Mouse (Mus musculus): ENCODE results near the gene Snx20. TPM values are rescaled to one million over a fixed set of nuclear protein-coding genes. Genes with fewer than 3 reads are reported as not detected.
A peak's percentile ranks its signal among the peaks of the same experiment; 100 is the strongest.
"Not testable (repeated sequence)": the region's sequence is repeated elsewhere in the genome, so short reads cannot be mapped to it uniquely, and the experiment has no call there.

Gene Snx20
- total RNA-seq (2021) = 1 to 10 TPM; 1.6 to 1.7 TPM

DNA sequence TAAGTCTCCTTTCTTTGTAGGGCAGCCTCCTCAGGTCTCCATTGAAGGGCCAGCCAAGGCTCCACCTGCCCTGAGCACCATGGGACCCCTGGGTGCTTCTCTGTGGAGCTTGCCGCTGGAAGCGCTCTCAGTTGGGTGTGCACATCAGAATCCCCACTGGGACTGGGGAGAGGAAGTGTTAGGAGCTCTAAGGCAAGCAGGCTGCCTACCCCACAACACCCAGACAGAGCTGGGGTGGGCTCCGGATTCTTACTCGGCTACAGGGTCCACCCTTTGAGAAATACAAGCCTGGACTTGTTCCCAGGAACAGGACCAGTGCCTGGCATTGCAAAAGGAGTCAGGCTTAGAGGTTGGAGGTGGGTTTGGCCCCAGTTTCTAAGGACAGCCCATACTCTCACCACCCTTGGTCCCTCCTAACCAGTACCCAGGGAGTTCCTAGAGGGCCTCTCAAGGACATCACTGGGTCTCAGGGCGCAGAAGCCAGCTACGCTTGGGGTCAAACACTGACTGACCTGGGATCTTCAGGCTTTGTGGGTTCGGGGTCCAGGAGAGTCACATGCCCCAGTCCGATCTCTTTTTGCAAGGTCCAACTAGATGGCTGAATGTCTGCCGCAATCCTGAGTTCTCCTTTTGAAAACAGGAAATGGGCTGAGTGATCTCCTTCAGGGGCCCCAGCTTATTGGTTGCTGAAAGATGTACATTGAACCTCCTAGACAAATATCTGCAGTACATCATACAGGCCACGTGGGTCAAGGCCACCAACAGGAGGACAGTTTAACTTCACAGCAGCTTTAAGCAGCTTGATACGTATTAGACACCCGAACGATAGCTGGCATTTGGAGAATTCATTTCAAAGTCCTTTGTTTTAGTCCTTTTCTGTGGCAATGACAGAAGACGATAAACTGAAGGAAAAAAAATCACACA is at the start of gene Snx20:
Gene Snx20, minus strand, starts transcription at position 655 of the 924 bp plus-strand sequence.
- intact Hi-C loops (cut with DNase I) = no loop called here
- DNase-seq (ENCODE audit: low spot score in 2 of 2) = no peak

DNA sequence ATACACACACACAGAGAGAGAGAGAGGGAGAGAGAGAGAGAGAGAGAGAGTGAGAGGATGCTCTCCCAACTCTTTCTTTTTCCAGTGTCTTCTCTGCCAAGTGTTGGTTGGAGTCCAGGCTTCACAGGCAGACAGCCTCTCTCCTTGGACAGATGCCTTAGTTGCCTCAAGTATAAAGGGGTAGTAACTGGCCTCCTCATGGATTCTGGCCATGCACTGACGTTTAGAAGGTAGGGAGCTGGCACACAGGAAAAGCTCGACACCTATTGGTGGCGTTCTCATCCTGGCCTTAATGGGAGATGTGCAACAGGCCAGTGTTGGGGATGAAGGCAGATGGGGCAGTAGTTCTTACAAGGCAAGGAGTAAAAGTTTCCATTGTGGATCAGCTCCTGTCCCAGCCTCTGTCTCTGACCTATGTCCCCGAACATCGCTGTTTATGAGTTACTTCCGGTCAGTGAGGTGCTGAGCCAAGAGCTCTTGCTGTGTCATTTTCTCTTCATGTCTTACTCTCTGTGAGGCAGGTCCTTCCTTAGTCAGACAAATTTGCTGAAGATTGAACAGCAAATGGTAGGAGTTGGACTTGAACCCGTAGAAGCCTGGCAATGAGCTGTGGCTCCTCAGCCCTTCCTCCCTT is 47.8 kb upstream of the Snx20 start:
- intact Hi-C loops (cut with DNase I) = no loop called here
- no peak for DNase-seq (ENCODE audit: low spot score in 2 of 2)

DNA sequence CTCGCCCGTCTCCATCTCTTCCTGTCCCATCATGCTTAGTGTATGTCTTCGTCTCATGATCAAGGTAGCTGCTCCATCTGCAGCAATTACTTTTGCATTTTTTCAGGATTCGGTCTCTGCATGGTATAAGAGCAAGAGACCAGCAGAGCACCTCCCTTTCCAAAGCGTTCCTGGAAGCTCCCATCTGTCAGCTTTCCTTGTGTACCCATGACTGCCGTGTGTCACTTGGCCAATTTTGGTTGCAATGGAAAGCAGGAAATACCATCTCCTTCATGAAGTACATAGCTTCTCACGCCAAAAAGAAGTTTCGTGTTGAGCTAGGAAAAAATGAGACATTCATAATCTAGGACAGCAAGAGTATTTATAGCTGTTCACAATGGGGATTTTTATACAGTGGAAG is 45.1 kb upstream of the Snx20 start:
- peak in 1 of 2 experiments; percentile 34 for DNase-seq (ENCODE audit: low spot score in 2 of 2)
- intact Hi-C loops (cut with DNase I) = no loop called here

DNA sequence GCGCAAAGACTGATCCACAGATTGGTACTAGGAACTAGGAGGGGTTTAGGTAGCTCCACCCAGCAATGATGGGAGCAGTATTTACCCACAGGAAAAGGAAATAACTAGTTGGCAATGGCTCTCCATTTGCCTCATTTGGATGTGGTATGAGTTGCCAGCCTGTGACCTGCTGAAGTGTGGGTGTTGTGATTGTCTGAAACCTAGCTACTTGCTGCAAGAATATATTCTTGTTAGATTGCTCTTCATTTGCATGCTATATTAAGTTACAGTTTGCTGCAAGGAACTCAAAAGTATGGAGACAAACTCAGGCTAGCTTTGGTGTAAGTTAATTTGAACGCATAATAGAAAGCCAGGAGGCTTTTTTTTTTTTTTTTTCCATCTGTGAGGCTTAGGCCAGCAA is 44.6 kb upstream of the Snx20 start:
- intact Hi-C loops (cut with DNase I) = no loop called here
- DNase-seq (ENCODE audit: low spot score in 2 of 2) = no peak

DNA sequence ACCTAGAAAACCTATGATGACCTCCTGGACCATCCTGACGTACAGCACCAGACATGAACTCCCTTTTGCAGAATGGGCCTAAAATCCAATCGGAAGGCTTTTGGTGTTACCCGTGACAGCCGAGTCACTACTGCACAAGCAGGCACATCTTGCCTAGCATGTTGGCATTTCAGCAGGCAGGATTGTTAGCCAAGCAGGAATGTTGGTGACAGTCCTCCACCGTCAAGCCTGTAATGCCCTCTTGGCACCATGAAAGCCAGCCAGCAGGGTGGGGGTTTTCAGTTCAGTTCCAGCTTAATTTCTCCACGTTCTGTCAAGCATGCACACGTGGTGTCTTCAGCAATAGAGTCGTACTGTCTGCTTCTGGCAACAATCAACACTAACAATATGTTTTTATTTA is 41.1 kb upstream of the Snx20 start:
- intact Hi-C loops (cut with DNase I) = no loop called here
- DNase-seq (ENCODE audit: low spot score in 2 of 2) = no peak

DNA sequence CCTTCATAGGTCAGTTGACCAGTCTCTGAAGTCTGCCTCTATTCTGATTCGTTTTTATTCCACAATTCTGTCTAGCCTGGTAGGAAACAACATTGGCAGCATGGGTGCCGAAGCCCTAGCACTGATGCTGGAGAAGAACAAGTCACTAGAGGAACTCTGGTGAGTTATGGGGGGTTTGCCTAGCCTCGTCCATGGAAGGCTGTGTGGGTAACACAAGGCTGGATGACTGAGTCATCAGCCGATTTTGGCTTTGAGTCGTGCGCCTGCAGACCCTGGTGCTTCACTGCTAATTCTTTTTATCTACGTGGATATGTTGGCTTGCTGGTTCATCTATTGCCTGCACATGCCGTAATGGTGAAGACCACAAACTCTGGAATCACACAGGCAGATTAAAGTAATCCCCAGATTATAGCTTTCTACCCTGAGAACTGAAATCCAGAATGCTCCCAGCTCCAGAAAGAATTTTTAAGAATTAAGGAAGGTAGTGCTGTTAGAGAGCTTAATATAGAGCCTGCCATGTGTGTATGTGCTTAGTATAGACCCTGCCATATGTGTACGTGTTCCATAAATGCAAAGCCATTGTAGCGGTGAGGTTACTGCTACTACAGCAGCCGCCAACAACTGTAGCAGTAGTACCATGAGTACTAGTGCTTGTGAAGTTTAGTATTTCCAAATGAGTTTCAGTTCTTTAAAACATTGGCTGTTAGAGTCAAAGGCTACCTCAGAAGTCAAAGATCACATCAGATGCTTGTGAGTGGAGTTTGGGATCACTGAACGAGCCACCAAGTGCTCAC is 39.6 kb upstream of the Snx20 start:
- DNase-seq (ENCODE audit: low spot score in 2 of 2) = no peak
- intact Hi-C loops (cut with DNase I) = no loop called here

DNA sequence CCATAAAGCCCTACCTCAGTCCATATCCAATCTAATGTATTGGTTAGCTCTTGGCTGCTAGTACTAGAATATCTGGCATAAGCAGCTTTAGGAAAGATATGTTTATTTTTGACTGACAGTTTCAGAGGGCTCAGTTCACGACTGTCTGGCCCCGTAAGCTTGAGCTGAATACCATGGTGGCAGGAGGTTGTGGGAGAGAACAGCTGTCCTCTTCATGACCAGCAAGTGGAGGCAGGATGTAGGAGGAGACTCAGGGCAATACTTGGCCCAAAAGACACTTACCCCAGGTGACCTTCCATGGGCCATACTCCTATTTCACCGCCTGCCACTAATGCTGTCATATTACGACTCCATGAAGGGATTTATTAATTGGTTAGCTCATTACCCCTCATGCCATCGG is 37.9 kb upstream of the Snx20 start:
- intact Hi-C loops (cut with DNase I) = no loop called here
- no peak for DNase-seq (ENCODE audit: low spot score in 2 of 2)

DNA sequence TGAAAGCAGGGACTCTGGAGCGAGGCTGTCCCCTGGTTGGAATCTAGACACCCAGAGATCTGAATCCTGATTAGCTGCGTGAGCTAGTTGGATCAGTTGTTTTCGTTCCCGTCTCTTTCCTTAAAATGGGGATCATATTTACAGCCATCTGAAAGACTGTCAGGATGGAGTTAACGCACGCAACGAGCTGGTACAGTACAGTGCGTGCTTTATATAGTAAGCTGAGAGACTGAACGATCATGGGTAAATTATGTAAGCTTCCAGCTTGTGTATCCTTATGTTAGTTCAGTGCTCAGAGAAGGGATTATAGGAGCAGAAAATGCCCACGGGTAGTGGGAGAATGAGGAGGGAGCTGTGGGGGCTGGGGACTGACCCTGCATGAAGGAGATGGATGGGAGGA is 35.6 kb upstream of the Snx20 start:
- intact Hi-C loops (cut with DNase I) = no loop called here
- no peak for DNase-seq (ENCODE audit: low spot score in 2 of 2)

DNA sequence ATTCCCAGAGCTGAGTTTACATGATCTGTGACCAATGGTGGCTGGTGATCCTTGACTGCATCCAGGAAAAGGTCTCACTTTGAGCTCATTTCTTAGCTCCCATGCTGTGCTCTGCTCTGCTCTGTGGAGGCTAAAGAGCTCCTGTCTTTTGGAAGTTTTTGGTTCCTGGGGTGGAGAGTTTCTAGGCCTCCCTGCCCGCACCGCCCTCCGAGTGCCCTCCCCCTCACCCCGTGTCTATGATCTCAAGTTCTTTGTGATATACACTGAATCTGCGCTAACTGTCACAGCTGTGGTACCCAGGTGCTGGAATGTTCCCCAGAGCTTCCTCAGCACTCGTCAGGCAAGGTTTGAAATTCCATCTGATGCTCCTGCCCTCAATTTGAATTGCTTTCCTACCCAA is 34.9 kb upstream of the Snx20 start:
- intact Hi-C loops (cut with DNase I) = no loop called here

DNA sequence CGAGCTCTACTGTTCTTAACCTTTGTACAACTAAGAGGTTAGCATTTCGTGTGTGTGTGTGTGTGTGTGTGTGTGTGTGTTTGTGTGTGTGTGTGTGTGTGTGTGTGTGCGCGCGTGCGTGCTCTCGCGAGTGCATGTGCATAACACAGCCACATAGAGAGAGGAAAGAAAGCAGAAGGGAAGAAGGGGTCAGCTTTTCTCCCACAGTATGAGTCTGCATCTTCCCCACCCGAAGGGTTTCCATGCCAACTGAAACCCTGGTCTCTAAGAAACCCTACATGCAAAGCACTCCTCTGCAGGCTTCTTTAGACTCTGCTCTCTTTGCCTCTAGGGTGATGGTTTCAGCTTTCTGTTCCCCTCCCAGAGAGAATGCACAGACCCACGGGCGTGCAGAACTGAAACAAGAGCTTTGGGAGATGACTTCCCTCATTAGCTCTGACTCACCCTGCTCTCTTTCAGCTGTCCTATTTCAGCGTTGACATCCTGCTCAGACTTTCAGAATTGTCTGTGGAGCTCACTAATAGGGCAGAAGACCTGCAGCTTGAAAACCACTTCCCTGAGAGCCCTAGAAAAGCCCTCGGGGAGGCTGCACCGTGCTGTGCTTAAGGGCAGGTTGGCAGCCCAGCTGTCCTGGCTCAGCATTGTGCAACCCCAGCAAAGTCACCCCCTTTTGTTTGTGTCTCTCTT is 32.6 kb upstream of the Snx20 start:
- peak in 1 of 2 experiments; percentile 25 for DNase-seq (ENCODE audit: low spot score in 2 of 2)
- intact Hi-C loops (cut with DNase I) = no loop called here

More for the DNA sequence above, 34.9 kb upstream of the Snx20 start:
- DNase-seq (ENCODE audit: low spot score in 2 of 2) = no peak

DNA sequence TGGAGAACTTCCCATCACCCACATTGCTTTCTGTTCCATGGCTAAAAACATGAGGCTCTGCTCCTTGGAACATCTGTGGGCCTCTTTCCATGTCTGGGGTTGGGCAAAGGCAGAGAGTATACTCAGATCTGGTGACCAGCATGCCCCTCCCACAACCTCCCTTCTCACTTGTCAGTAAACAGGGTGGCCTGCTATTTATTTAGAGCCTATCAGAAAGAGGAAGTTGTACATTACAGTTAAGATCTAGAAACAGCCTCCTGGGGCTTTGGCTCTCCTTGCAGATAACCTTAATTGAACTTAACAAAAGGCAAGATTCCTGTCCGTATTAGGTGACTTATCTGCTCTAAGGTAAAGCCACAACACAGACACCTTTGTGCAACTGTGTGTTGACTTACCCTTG is 30.5 kb upstream of the Snx20 start:
- no peak for DNase-seq (ENCODE audit: low spot score in 2 of 2)
- intact Hi-C loops (cut with DNase I) = no loop called here

DNA sequence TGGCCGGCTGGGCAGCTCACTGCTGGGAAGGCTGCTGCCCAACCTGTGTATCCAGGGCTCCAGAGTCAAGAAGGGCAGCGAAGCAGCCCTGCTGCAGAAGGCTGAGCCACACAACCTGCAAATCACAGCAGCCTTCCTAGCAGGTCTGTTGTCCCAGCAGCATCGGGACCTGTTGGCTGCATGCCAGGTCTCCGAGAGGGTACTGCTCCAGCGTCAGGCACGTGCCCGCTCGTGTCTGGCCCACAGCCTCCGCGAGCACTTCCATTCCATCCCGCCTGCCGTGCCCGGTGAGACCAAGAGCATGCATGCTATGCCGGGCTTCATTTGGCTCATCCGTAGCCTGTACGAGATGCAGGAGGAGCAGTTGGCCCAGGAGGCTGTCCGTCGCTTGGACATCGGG is 29.0 kb upstream of the Snx20 start:
- DNase-seq (ENCODE audit: low spot score in 2 of 2) = no peak
- intact Hi-C loops (cut with DNase I) = no loop called here

DNA sequence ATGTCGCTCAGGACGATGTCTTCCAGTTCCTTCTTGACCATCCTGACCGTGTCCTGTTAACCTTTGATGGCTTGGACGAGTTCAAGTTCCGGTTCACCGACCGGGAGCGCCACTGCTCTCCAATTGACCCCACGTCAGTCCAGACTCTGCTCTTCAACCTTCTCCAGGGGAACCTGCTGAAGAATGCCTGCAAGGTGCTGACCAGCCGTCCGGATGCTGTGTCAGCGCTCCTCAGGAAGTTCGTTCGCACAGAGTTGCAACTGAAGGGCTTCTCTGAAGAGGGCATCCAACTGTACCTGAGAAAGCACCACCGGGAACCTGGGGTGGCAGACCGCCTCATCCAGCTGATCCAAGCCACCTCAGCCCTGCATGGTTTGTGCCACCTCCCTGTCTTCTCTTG is 28.2 kb upstream of the Snx20 start:
- DNase-seq (ENCODE audit: low spot score in 2 of 2) = no peak
- intact Hi-C loops (cut with DNase I) = no loop called here

DNA sequence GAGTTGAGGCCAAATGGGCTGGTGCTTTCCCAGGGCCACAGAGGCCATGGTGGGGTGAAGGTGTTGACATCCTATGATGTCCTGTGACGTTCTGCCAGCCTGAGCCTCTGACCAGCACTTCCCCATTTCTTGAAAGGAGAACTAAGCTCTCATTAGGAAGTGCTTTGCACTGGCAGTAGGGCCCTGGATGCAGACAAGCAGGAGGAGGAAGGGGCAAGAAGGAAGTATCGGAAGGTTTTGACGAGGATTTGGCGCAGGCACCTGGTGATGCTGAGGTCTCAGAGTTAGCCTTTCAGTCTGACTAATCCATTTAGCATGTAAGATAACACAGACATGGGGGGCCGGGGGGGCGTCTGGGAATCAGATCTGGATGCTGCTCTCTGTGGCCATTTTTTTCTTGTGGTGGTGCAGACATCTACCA is 26.5 kb upstream of the Snx20 start:
- intact Hi-C loops (cut with DNase I) = no loop called here
- no peak for DNase-seq (ENCODE audit: low spot score in 2 of 2)

DNA sequence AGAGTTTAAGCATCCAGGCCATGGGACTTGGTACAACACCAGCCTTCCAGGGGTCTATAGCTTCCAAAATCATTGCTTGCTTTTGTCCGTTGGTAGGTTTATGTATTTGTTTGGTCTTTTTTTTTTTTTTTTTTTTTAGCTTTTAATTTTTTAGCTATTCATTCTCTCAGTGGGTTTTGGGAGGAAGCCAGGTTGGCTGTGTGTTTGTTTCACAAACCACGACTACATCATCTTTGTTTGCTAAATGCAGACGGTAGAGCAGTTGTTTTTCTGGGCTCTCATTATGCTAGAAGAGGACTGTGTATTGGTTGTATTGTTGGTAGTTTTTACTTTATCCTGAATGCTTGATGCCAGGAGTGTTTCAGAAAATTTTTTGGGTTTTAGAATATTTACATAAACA is 23.9 kb upstream of the Snx20 start:
- no peak for DNase-seq (ENCODE audit: low spot score in 2 of 2)
- intact Hi-C loops (cut with DNase I) = no loop called here

DNA sequence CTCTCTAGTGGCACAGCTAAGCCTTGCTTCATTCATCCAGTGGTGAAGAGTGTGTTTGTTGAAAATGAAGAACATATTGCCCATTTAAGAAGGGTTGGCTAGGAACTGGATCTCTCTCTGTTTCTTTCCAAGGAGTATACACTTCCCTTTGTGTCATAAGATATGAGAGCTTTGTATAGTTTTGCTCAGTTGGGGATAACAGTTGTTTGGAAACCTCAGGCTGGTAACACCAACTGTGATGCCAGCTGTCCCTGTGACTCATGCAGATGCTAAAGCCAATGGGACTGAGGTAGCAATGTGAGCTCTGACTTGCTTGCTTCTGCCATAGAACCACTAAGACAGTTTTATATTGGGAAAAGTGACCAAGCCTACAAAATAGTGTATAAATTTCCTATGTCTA is 19.4 kb upstream of the Snx20 start:
- intact Hi-C loops (cut with DNase I) = no loop called here
- DNase-seq (ENCODE audit: low spot score in 2 of 2) = peak; percentile 38 to 47

DNA sequence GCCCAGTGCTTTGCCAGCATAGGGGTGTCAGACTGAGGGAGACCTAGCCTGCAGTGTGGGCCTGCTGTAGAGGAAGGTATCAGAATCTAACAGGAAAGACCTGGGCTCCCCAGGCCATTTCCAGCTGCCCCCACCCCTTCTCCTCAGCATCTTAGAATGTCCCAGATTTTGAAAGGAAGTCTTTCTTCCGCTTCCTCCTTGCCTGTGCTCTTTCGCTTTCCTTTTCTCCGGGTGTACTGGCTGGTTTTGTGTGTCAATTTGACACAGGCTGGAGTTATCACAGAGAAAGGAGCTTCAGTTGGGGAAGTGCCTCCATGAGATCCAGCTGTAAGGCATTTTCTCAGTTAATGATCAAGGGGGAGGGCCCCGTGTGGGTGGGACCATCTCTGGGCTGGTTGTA is 15.2 kb upstream of the Snx20 start:
- DNase-seq (ENCODE audit: low spot score in 2 of 2); intact Hi-C loops (cut with DNase I): not testable (repeated sequence)

DNA sequence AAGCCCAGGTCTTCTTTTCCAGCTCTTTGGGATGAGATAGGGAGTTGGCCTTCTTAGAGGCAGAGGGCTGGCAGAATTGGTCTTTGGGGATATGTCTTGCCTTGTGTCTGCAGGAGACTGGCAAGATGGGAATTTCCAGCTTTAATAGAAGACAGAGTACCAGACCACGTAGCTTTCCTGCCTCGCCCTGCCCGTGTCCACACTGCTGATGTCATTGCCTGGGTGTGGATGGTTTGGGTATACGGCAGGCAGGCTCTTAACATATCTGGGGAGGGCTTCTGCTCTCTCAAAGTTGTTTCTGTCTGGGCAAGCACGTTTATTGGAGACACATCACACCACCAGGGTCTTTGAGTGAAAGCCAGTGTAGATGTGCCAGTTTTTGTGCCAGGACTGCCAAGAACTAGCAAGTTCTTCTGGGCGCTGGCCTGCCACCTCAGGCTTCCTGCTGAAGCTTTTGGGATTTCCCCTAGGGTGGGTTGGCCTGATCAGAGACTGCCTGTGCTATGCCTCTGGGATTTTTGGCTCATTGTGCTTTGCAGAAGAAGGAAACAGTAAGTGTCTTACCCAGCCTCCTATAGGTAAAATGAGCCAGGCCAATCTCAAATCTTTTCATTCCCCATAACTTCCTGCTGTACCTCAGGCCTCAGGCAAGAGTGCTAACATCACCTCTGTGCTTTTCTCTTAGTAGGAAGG is 14.2 kb upstream of the Snx20 start:
- DNase-seq (ENCODE audit: low spot score in 2 of 2) = no peak
- intact Hi-C loops (cut with DNase I) = no loop called here

DNA sequence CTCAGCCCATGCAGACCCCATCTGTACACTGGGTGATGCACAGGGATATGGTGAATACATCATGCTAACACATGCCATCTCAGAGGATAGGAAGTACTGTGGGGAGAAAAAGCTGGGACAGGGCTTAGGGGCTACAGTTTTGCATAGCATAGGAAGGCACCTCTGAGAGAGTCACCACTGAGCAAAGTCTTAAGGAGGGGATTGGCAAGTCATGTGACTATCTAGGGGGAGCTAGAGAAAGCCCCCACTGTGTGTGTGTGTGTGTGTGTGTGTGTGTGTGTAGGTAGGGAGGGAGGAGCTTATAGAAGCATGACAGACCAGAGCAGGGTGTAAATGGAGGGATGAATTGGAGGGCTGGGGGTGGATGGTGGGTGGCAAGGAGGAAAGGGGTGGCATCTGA is 12.4 kb upstream of the Snx20 start:
- no peak for DNase-seq (ENCODE audit: low spot score in 2 of 2)
- intact Hi-C loops (cut with DNase I) = no loop called here

All from left cerebral cortex, postnatal 36 days (tissue).